Mouse (Mus musculus) neural tube, embryonic 14.5 days (tissue): ENCODE data around the gene Pcp4. TPM values are rescaled to one million over a fixed set of nuclear protein-coding genes. Genes with fewer than 3 reads are reported as not detected.

ENCODE experiments used
- ATAC-seq: fragments of 200-750 bp; cut with Nextera tagmentation; 2 replicates; pipeline ENCODE4 v1.8.0; 2017; ENCODE audit warnings: low read depth, mild to moderate bottlenecking, moderate TSS enrichment, moderate library complexity
- H3K27ac ChIP-seq: fragments of 300-500 bp; sonication (generic); 2 replicates; pipeline ENCODE4 v1.5.1; 2014; ENCODE audit warnings: low read depth, mild to moderate bottlenecking, control low read depth, low read length, moderate library complexity, mixed read lengths
- H3K27me3 ChIP-seq: fragments of 300-500 bp; sonication (generic); 2 replicates; pipeline ENCODE4 v1.6.1; 2014; ENCODE audit warnings: low read length; ENCODE audit not compliant: control insufficient read depth, insufficient read depth
- H3K36me3 ChIP-seq: fragments of 300-500 bp; sonication (generic); 2 replicates; pipeline ENCODE4 v1.6.1; 2014; ENCODE audit warnings: low read length, mixed read lengths; ENCODE audit not compliant: control insufficient read depth, insufficient read depth
- H3K4me1 ChIP-seq: fragments of 300-500 bp; sonication (generic); 2 replicates; pipeline ENCODE4 v1.6.1; 2014; ENCODE audit warnings: low read length; ENCODE audit not compliant: control insufficient read depth, insufficient read depth
- H3K4me2 ChIP-seq: fragments of 300-500 bp; sonication (generic); 2 replicates; pipeline ENCODE4 v1.6.1; 2014; ENCODE audit warnings: mild to moderate bottlenecking, low read depth, low read length, control low read depth
- H3K4me3 ChIP-seq: fragments of 300-500 bp; sonication (generic); 2 replicates; pipeline ENCODE4 v1.5.1; 2014; ENCODE audit warnings: low read depth, low read length, control low read depth, mixed read lengths
- H3K9ac ChIP-seq: fragments of 300-500 bp; sonication (generic); replicated peaks from 2 replicates; pipeline ENCODE4 v1.6.1; 2014; ENCODE audit warnings: low read depth, mild to moderate bottlenecking, control low read depth, low read length, mixed read lengths
- H3K9me3 ChIP-seq: fragments of 300-500 bp; sonication (generic); 2 replicates; pipeline ENCODE4 v1.6.1; 2016; ENCODE audit warnings: low read length; ENCODE audit not compliant: control insufficient read depth
- WGBS: fragments of 180-500 bp; shearing (Covaris S2); extraction: QIAGEN DNeasy Blood & Tissue Kit; methylation state at CpG from one replicate; pipeline ENCODE4 v1.1.7; 2014; 5-methylcytosine and 5-hydroxymethylcytosine counted together
- polyA plus RNA-seq: library from polyadenylated mRNA; unstranded; fragments of >200 nt; fragmentation: Nextera tagmentation; extraction: Ambion mirVana; gene quantifications from 2 replicates; pipeline ENCODE4 v1.2.1, GENCODE M21; 2014

The Pcp4 gene
- polyA plus RNA-seq, 1 experiment from 2014 or later = 522 TPM

GRCm38 (mm10) chr16:96498951-96499350 is 31.5 kb downstream of the Pcp4 start:
- no peak overlapping the region for H3K9ac ChIP-seq
- no peaks in the 10 kb centered on the region; the same call in 1 of the 2 replicates for H3K4me1 ChIP-seq
- H3K4me3 ChIP-seq = no peak overlapping the region
- 60% methylated on average over 7 of the region's 7 CpGs for WGBS
- no peaks in the 10 kb centered on the region for H3K9me3 ChIP-seq
- H3K27me3 ChIP-seq = no peaks in the 10 kb centered on the region
- H3K36me3 ChIP-seq = no peaks in the 10 kb centered on the region
- H3K27ac ChIP-seq = no peak overlapping the region
- no peak for ATAC-seq
- no peak overlapping the region for H3K4me2 ChIP-seq

GRCm38 (mm10) chr16:96501241-96501640 is 33.8 kb downstream of the Pcp4 start:
- H3K4me2 ChIP-seq = no peak overlapping the region
- no peaks in the 10 kb centered on the region for H3K9me3 ChIP-seq
- H3K4me3 ChIP-seq = no peak overlapping the region
- ATAC-seq = no peak
- no peak overlapping the region for H3K9ac ChIP-seq
- no peaks in the 10 kb centered on the region for H3K36me3 ChIP-seq
- WGBS = 85% methylated on average over 6 of the region's 6 CpGs
- no peaks in the 10 kb centered on the region; the same call in 1 of the 2 replicates for H3K4me1 ChIP-seq
- no peaks in the 10 kb centered on the region for H3K27me3 ChIP-seq
- H3K27ac ChIP-seq = no peak overlapping the region

GRCm38 (mm10) chr16:96502586-96502985 is 35.2 kb downstream of the Pcp4 start:
- Histone ChIP-seq H3K4me1 (no peaks in the 10 kb centered on the region; the same call in 1 of the 2 replicates), H3K27ac (no peak overlapping the region), H3K36me3 (no peaks in the 10 kb centered on the region), H3K9me3 (no peaks in the 10 kb centered on the region), H3K4me2 (no peak overlapping the region), H3K9ac (no peak overlapping the region), H3K27me3 (no peaks in the 10 kb centered on the region), H3K4me3 (no peak overlapping the region)
- ATAC-seq = no peak
- WGBS = 66% methylated on average over 3 of the region's 3 CpGs

GRCm38 (mm10) chr16:96514466-96514865 is 47.1 kb downstream of the Pcp4 start:
- Histone ChIP-seq H3K4me3 (no peak overlapping the region), H3K4me2 (no peak overlapping the region), H3K36me3 (no peaks in the 10 kb centered on the region), H3K4me1 (peaks cover 4% of the 10 kb centered on the region; the same call in 1 of the 2 replicates), H3K27me3 (no peaks in the 10 kb centered on the region), H3K27ac (no peak overlapping the region), H3K9ac (no peak overlapping the region), H3K9me3 (no peaks in the 10 kb centered on the region)
- WGBS = 78% methylated on average over 3 of the region's 3 CpGs
- ATAC-seq = no peak

GRCm38 (mm10) chr16:96527476-96527875 is 60.1 kb downstream of the Pcp4 start:
- no peak for ATAC-seq
- H3K4me2 ChIP-seq = no peak overlapping the region
- no peaks in the 10 kb centered on the region for H3K9me3 ChIP-seq
- no peak overlapping the region for H3K4me3 ChIP-seq
- 91% methylated on average over 3 of the region's 3 CpGs for WGBS
- H3K36me3 ChIP-seq = no peaks in the 10 kb centered on the region
- no peak overlapping the region for H3K27ac ChIP-seq
- no peak overlapping the region for H3K9ac ChIP-seq
- no peaks in the 10 kb centered on the region for H3K4me1 ChIP-seq
- no peaks in the 10 kb centered on the region for H3K27me3 ChIP-seq

GRCm38 (mm10) chr16:96528471-96528870 is 61.1 kb downstream of the Pcp4 start:
- H3K9me3 ChIP-seq = no peaks in the 10 kb centered on the region
- 86% methylated on average over 4 of the region's 4 CpGs for WGBS
- H3K36me3 ChIP-seq = no peaks in the 10 kb centered on the region
- no peak overlapping the region for H3K9ac ChIP-seq
- no peak overlapping the region for H3K27ac ChIP-seq
- H3K4me1 ChIP-seq = no peaks in the 10 kb centered on the region
- ATAC-seq = no peak
- H3K4me2 ChIP-seq = no peak overlapping the region
- no peaks in the 10 kb centered on the region for H3K27me3 ChIP-seq
- H3K4me3 ChIP-seq = no peak overlapping the region

GRCm38 (mm10) chr16:96529896-96530568 is 62.6 kb downstream of the Pcp4 start:
- no peak overlapping the region for H3K27ac ChIP-seq
- no peak overlapping the region for H3K9ac ChIP-seq
- no peaks in the 10 kb centered on the region for H3K9me3 ChIP-seq
- no peak overlapping the region for H3K4me3 ChIP-seq
- H3K27me3 ChIP-seq = no peaks in the 10 kb centered on the region
- no peaks in the 10 kb centered on the region for H3K36me3 ChIP-seq
- no peak overlapping the region for H3K4me2 ChIP-seq
- ATAC-seq = no peak
- no peaks in the 10 kb centered on the region for H3K4me1 ChIP-seq
- 66% methylated on average over 9 of the region's 9 CpGs for WGBS

- Histone ChIP-seq H3K4me2 (no peak overlapping the region), H3K9me3 (no peaks in the 10 kb centered on the region), H3K4me1 (no peaks in the 10 kb centered on the region), H3K27ac (no peak overlapping the region), H3K27me3 (no peaks in the 10 kb centered on the region), H3K9ac (no peak overlapping the region), H3K36me3 (no peaks in the 10 kb centered on the region), H3K4me3 (no peak overlapping the region)
- ATAC-seq = no peak
- WGBS = 52% methylated on average over 3 of the region's 3 CpGs
Observed at GRCm38 (mm10) chr16:96530569-96530898, 63.1 kb downstream of the Pcp4 start.

- ATAC-seq = no peak
- H3K9me3 ChIP-seq = no peaks in the 10 kb centered on the region
- H3K4me1 ChIP-seq = no peaks in the 10 kb centered on the region
- H3K27ac ChIP-seq = no peak overlapping the region
- WGBS = 83% methylated on average over 4 of the region's 4 CpGs
- no peaks in the 10 kb centered on the region for H3K36me3 ChIP-seq
- H3K9ac ChIP-seq = no peak overlapping the region
- no peak overlapping the region for H3K4me3 ChIP-seq
- H3K27me3 ChIP-seq = no peaks in the 10 kb centered on the region
- H3K4me2 ChIP-seq = no peak overlapping the region
Observed at GRCm38 (mm10) chr16:96531029-96531428, 63.6 kb downstream of the Pcp4 start.
